Mouse (Mus musculus) hindbrain, embryonic 10.5 days (tissue): ENCODE results near the gene Arglu1. TPM values are rescaled to one million over a fixed set of nuclear protein-coding genes. Genes with fewer than 3 reads are reported as not detected.

Experiments used
- DNase-seq: peaks from one replicate; pipeline ENCODE4 v3.0.0-alpha.2; 2017; ENCODE audit warnings: low spot score
- H3K27ac ChIP-seq: fragments of 300-500 bp; sonication (generic); 2 replicates; pipeline ENCODE4 v1.5.1; 2016; ENCODE audit warnings: mild to moderate bottlenecking, moderate library complexity
- H3K27me3 ChIP-seq: fragments of 300-500 bp; sonication (generic); 2 replicates; pipeline ENCODE4 v1.6.1; 2016; ENCODE audit warnings: mild to moderate bottlenecking; ENCODE audit not compliant: poor library complexity, insufficient read depth, severe bottlenecking
- H3K36me3 ChIP-seq: fragments of 300-500 bp; sonication (generic); 2 replicates; pipeline ENCODE4 v1.6.1; 2016; ENCODE audit warnings: mild to moderate bottlenecking, moderate library complexity
- H3K4me1 ChIP-seq: fragments of 300-500 bp; sonication (generic); replicated peaks from 2 replicates; pipeline ENCODE4 v1.6.1; 2016; ENCODE audit warnings: mild to moderate bottlenecking
- H3K4me3 ChIP-seq: fragments of 300-500 bp; sonication (generic); 2 replicates; pipeline ENCODE4 v1.5.1; 2016; ENCODE audit warnings: mild to moderate bottlenecking, moderate library complexity
- H3K9me3 ChIP-seq: fragments of 300-500 bp; sonication (generic); 2 replicates; pipeline ENCODE4 v1.6.1; 2016; ENCODE audit warnings: mild to moderate bottlenecking, moderate library complexity
- WGBS: fragments of 180-500 bp; shearing (Covaris S2); methylation state at CpG from one replicate; pipeline ENCODE4 v1.1.7; 2016; 5-methylcytosine and 5-hydroxymethylcytosine counted together
- polyA plus RNA-seq: library from polyadenylated mRNA; unstranded; fragments of >200 nt; fragmentation: Nextera tagmentation; extraction: Ambion mirVana; gene quantifications from 2 replicates; pipeline ENCODE4 v1.2.1, GENCODE M21; 2016

The Arglu1 gene
- 145 and 165 TPM in 2 replicates for polyA plus RNA-seq

DNA sequence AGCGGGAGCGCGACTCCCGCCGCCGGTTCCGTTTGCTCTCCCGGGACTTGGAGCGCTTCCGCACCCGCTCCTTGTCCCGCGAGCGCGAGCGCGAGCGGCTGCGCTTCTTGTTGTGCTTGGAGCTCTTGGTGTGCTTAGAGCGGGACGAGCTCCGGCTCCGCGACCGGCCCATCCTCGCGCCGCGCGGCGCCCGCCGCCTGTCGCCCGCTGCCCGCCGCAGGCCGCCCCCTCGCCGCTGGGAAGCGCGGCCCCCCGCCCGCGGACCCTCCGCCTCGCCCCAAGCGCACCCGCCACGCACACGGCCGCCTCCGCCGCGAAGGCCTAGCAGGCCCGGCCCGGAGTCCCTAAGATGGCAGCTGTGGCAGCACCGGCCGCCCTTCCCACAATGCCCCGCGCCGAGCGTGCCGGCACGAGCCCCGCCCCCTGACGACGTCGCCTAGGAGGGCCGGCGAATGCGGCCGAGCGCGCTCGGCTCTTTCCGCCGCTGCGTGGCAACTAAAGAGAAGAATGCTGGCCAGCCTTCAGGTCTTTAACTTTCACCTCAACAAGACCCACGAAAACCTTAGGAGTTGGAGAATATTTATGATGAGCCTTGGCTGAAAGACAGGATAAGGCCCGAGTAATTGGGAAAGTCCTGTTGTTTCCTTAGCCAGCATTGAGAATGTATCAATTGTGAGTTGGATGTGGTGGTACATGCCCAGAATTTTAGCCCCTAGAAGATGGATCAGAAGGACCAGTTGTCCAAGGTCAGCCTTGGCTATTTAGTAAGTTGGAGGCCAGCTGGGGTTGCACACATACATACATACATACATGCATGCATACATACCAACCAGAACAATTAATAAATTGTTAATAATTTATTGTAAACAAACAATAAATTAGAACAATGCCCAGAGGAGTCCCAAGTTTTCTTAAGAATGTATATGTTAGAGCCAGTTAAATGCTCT lies at the start of gene Arglu1:
Arglu1 (minus strand) TSS at position 376 of the 947 bp plus-strand sequence.
- WGBS = under 1% methylated on average over 81 of the region's 81 CpGs
- DNase-seq = peak; percentile 95
- peaks cover 41% of the 10 kb centered on the region for H3K4me1 ChIP-seq
- H3K9me3 ChIP-seq = no peaks in the 10 kb centered on the region
- H3K36me3 ChIP-seq = no peaks in the 10 kb centered on the region
- H3K27ac ChIP-seq = peak within 1 kb of the TSS; percentile 100
- peak within 1 kb of the TSS; percentile 90 for H3K4me3 ChIP-seq
- H3K27me3 ChIP-seq = no peaks in the 10 kb centered on the region

DNA sequence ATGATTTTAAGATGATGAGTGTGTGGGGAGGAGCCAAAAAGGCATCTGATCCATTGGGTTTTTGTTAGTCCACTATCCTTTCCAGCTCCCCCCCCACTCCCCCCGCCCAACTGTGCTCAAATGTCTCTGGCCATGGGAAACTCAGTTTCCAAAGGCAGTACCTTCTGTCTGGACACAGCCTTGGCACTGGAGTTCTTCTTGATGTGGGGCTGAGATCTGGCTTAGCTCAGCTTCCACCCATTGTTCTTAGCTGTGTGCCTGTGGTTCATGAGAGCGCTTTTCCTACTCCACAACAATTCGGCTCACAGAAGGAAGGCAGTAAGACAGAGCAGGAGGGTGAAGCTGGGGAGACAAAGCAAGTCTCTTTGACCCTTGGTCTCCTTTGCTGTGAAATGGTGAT lies 47.0 kb upstream of the Arglu1 start:
- 68% methylated on average over 3 of the region's 3 CpGs for WGBS
- Histone ChIP-seq H3K27ac (no peak overlapping the region), H3K4me3 (no peak overlapping the region), H3K36me3 (no peaks in the 10 kb centered on the region), H3K4me1 (peaks cover 7% of the 10 kb centered on the region; the same call in 1 of the 2 replicates), H3K27me3 (no peaks in the 10 kb centered on the region), H3K9me3 (no peaks in the 10 kb centered on the region)
- DNase-seq = no peak

DNA sequence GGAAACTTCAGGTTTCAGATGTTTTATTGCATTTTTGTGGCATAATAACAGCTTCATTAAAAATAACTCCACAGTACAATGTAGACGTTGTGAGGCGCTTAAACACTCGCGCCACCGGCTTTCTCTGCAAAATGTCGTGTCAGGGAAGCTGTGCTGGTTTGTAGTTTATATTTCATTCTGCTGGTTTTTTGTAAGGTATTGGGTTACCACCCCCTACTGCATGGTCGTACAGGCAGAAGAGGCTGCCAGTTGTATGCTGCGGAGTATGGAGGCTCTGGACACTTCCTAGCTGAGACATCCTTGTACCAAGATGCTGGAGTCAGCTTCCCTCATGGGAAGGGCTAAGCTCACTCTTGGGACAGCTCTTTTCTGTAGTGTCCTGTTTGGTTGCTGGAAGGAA lies 46.5 kb upstream of the Arglu1 start:
- peaks cover 7% of the 10 kb centered on the region; the same call in 1 of the 2 replicates for H3K4me1 ChIP-seq
- H3K9me3 ChIP-seq = no peaks in the 10 kb centered on the region
- H3K36me3 ChIP-seq = no peaks in the 10 kb centered on the region
- WGBS = 80% methylated on average over 8 of the region's 8 CpGs
- no peak overlapping the region for H3K27ac ChIP-seq
- DNase-seq = no peak
- H3K27me3 ChIP-seq = no peaks in the 10 kb centered on the region
- H3K4me3 ChIP-seq = no peak overlapping the region

DNA sequence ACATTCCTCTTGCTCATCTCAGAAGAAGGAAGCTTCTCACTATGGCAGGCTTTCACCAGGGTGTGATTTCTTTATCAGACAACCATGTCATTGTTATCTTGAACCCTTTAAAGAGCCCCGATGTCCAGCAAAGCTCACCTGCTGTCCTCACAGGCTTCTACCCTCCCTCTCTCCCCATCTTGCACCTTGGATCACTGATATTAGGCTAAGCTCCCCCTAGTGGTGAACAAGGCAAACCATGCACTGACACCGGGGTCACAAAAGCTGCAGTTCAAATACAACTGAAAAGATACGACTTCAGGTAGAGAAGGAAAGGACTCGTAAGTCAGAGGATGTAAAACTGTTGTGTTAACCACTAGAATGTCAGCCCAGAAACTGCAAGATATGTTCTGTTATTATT lies 43.5 kb upstream of the Arglu1 start:
- Histone ChIP-seq H3K4me1 (peaks cover 7% of the 10 kb centered on the region; the same call in 1 of the 2 replicates), H3K9me3 (no peaks in the 10 kb centered on the region), H3K4me3 (no peak overlapping the region), H3K27me3 (no peaks in the 10 kb centered on the region), H3K36me3 (no peaks in the 10 kb centered on the region), H3K27ac (no peak overlapping the region)
- peak; percentile 17 for DNase-seq
- 41% methylated on average over 4 of the region's 4 CpGs for WGBS

DNA sequence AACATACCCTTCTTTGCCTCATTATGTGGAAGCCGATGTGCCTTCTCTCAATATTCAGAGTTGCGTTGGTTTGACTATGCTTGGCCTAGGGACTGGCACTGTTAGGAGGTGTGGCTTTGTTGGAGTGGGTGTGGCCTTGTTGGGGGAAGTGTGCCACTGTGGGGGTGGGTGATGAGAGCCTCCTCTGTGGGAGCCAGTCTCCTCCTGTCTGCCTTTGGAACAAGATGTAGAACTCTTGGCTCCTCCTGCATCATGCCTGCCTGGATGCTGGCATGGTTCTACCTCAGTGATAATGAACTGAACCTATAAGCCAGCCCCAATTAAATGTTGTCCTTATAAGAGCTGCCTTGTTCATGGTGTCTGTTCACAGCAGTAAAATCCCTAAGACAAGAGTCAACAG lies 38.3 kb upstream of the Arglu1 start:
- 94% methylated on average over 2 of the region's 2 CpGs for WGBS
- no peaks in the 10 kb centered on the region for H3K36me3 ChIP-seq
- H3K27ac ChIP-seq = no peak overlapping the region
- H3K4me3 ChIP-seq = no peak overlapping the region
- H3K27me3 ChIP-seq = no peaks in the 10 kb centered on the region
- no peaks in the 10 kb centered on the region for H3K4me1 ChIP-seq
- no peaks in the 10 kb centered on the region for H3K9me3 ChIP-seq
- no peak for DNase-seq

DNA sequence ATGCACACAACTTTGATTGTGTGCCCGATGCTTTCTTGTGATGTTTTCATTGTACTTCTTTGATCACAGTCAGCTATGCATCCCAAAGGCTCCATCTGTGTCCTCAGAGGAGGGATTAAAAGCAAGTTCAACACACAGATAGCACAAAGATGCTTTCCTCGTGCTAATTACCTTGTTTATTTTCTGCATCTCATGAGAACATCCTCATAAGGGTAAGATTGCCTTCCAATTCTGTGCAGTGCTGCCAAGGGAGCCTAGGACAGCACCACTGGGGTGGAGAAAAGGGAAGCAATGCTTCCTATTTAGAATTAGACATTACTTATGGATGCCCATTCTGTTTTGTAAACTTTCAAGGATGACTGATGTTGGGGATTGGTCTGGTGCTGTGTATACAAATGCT lies 36.2 kb upstream of the Arglu1 start:
- H3K9me3 ChIP-seq = no peaks in the 10 kb centered on the region
- H3K4me3 ChIP-seq = no peak overlapping the region
- no peaks in the 10 kb centered on the region for H3K4me1 ChIP-seq
- DNase-seq = no peak
- H3K36me3 ChIP-seq = no peaks in the 10 kb centered on the region
- H3K27me3 ChIP-seq = no peaks in the 10 kb centered on the region
- WGBS = 76% methylated on average over 2 of the region's 2 CpGs
- H3K27ac ChIP-seq = no peak overlapping the region

DNA sequence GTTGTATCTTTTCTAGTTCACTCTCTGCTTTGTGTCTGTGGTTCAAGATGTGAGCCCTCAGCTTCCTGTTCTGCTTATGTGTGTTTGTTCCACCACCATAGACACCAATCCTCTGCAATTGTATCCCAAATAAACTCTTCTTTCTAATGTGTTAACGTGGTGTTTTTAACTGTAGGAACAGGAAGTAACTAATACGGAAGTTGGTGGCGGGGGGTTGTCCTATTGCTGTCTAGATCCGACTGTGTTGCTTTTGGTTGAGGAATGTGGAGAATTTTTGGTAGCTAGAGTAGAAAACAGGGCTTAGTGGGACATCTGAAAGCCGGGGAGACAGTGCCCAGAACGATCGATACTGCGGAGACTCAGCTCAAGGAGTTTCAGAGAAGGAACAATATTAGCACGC lies 14.5 kb upstream of the Arglu1 start:
- Histone ChIP-seq H3K4me3 (no peak overlapping the region), H3K27me3 (no peaks in the 10 kb centered on the region), H3K9me3 (no peaks in the 10 kb centered on the region), H3K4me1 (no peaks in the 10 kb centered on the region), H3K27ac (no peak overlapping the region), H3K36me3 (no peaks in the 10 kb centered on the region)
- DNase-seq = no peak
- WGBS = 77% methylated on average over 9 of the region's 9 CpGs

DNA sequence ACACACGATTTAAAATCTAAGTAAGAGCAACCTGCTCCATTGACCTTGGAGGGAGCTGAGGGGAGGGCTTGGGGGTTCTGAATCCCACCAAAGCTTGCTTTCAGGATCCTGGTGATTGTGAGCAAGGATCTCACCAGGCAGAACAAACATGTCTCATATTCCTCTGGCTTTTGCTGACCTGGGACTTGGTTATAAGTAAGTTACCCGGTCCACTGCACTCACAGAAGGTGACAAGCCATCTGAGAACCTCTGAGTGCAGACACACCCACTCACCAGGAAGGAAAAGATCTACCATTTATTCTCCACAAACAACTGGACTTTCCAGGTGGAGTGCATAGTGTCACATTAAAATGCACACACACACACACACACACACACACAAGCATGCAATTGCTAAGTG lies 13.3 kb upstream of the Arglu1 start:
- no peak for DNase-seq
- no peaks in the 10 kb centered on the region for H3K27me3 ChIP-seq
- H3K36me3 ChIP-seq = no peaks in the 10 kb centered on the region
- H3K27ac ChIP-seq = no peak overlapping the region
- WGBS = 83% methylated on average over 2 of the region's 2 CpGs
- no peaks in the 10 kb centered on the region for H3K9me3 ChIP-seq
- H3K4me3 ChIP-seq = no peak overlapping the region
- H3K4me1 ChIP-seq = no peaks in the 10 kb centered on the region

DNA sequence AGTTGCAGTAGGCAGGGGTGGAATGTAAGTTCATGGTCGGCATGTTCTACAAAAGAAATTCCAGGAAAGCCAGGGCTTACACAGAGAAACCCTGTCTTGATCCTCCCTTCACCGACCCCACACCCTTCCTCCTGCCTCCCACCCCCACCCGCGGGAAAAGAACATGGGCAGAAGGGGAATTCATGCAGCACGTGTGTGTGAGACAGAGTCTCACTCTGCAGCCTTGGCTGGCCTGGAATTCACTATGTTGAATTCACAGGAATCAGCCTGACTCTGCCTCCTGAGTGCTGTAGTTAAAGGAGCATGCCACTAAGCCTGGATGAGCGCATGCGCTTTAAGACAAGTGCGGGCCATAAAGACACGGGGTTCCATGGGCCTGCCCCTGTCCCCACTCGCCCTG lies 10.5 kb upstream of the Arglu1 start:
- DNase-seq = no peak
- no peak overlapping the region for H3K27ac ChIP-seq
- 90% methylated on average over 10 of the region's 10 CpGs for WGBS
- H3K36me3 ChIP-seq = no peaks in the 10 kb centered on the region
- H3K4me1 ChIP-seq = no peaks in the 10 kb centered on the region
- H3K27me3 ChIP-seq = no peaks in the 10 kb centered on the region
- no peak overlapping the region for H3K4me3 ChIP-seq
- no peaks in the 10 kb centered on the region for H3K9me3 ChIP-seq

DNA sequence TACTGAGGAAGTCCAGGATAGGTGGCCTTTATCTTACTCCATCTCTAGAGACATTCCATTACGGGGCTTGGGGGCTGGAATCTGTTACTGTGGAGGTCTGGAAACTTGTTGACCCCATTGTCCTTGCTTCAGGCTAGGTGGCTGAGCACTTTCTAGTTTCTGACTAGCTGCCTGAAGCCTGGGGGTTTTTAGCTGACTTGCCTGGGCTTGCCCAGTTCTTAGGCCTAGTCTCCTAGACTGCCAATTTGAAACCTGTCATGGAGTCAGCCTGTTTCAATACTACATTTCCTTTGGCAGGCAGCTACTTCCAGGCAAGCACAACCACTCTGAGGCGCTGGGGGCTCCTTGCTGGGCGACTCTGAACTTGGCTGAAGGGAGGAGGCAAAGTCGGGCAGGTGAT lies 9.9 kb upstream of the Arglu1 start:
- Histone ChIP-seq H3K4me3 (no peak overlapping the region), H3K27ac (no peak overlapping the region), H3K27me3 (no peaks in the 10 kb centered on the region), H3K9me3 (no peaks in the 10 kb centered on the region), H3K4me1 (no peaks in the 10 kb centered on the region), H3K36me3 (no peaks in the 10 kb centered on the region)
- 75% methylated on average over 4 of the region's 4 CpGs for WGBS
- DNase-seq = no peak

DNA sequence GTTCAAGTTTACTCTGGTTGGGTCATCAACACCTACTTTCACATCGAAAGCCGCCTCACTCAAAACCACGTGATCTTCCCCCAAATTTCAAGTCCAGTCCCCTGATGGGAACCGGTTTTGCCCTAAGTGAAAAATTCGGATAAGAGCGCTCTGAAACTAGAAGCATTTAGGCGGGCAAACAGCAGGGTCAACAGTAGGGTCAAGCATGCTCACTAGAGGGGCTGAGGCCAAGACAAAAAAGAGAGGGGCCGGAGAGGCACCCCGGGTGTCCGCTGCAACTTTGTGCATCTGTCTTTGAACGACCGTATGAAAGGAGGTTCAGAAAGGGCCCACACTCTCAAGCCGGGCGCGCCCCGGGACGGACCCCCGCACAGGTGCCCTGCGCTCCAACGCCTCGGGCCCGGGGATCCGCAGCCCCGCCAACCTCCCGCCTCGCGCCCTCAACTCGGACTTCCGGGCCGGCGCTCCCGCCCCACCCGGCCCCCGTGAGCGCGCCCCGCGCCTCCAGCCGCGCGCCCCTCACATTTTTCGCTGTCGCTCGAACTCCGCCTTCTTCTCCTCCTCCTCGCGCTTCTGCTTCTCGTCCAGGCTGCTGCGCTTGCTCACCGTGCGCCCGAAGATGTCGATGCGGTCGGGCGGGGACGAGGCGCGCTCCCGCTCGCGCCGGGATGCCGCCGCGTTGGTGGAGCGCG lies 721 bp downstream of the Arglu1 start:
- under 1% methylated on average over 68 of the region's 68 CpGs for WGBS
- peak overlapping the region; percentile 90 for H3K4me3 ChIP-seq
- DNase-seq = peak; percentile 68

DNA sequence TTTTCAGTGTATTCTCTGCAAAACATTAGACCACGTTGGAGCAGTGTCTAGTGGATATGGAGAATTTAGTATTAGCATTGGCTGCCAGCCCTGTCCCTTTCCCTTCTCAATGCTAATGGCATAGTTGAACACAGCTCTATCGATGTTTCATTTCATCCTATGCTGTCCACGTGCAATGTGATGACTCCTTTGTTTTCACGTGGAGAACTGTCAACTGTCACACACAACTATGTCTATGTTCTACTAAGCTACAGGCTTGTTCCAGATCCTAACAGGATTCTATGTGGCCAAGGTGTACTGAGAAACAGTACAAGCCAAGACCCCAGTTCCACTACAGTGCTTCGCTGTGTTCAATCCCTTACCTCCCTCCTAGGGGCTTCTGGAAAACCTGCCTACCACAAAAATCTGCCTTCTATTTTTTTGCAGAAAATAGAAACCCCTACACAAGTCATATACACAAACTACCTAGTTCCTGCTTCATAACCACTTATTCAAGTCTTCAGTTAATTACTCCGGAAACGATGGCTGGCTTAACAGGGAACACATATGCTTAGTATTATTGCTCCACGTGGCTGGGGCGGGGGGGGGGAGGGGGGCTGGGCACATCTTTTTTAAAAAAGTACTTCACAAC lies 1.4 kb downstream of the Arglu1 start:
- peaks cover 42% of the 10 kb centered on the region for H3K4me1 ChIP-seq
- H3K27me3 ChIP-seq = no peaks in the 10 kb centered on the region
- H3K4me3 ChIP-seq = peak overlapping the region; percentile 90
- no peaks in the 10 kb centered on the region for H3K36me3 ChIP-seq
- WGBS = 16% methylated on average over 9 of the region's 9 CpGs
- H3K27ac ChIP-seq = peak overlapping the region; percentile 100
- no peak for DNase-seq
- no peaks in the 10 kb centered on the region for H3K9me3 ChIP-seq

More for the DNA sequence above, 721 bp downstream of the Arglu1 start:
- Histone ChIP-seq H3K27me3 (no peaks in the 10 kb centered on the region), H3K4me1 (peaks cover 42% of the 10 kb centered on the region), H3K27ac (peak overlapping the region; percentile 100), H3K36me3 (no peaks in the 10 kb centered on the region), H3K9me3 (no peaks in the 10 kb centered on the region)

DNA sequence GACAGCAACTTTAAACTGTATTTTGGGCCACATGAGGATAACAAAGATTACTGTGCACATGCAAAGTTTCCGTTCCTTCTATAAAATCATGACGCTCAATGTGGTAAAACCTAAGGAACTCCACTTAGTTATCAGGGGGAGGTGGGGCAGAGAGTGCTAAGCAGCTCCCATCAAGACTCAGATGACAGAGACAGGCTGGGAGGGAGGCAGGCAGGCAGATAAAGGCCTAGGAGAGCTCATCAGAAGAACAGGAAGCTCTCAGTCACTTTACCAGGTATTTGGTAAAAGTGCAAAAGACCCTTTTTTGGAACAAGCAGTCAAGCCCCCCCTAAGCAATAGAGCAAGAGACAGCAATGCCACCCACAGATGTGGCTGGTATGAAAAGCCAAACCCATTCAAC lies 4.8 kb downstream of the Arglu1 start:
- Histone ChIP-seq H3K27me3 (no peaks in the 10 kb centered on the region), H3K4me1 (peaks cover 39% of the 10 kb centered on the region), H3K9me3 (no peaks in the 10 kb centered on the region), H3K4me3 (no peak overlapping the region), H3K27ac (no peak overlapping the region), H3K36me3 (peaks cover 33% of the 10 kb centered on the region)
- no peak for DNase-seq
- WGBS = 90% methylated on average over 2 of the region's 2 CpGs
